Mouse (Mus musculus) frontal cortex, postnatal 36 days (tissue): Measurements from ENCODE around the gene Gse1.
A peak's percentile ranks its signal among the peaks of the same experiment; 100 is the strongest.

Experiments used
- DNase-seq, 2 experiments: peaks; one replicate each; pipeline ENCODE4 v3.0.0; 2022; ENCODE audit warnings: low spot score in 2 of 2

The Gse1 gene

GRCm38 (mm10) chr8:120479691-120480090 lies 251.4 kb downstream of the Gse1 start:
- no peak for DNase-seq

GRCm38 (mm10) chr8:120482015-120482689 lies 253.9 kb downstream of the Gse1 start:
- DNase-seq = no peak

- peak in 1 of 2 experiments; percentile 70 for DNase-seq
Observed at GRCm38 (mm10) chr8:120484460-120484859, 256.2 kb downstream of the Gse1 start.

GRCm38 (mm10) chr8:120485116-120485515 lies 256.9 kb downstream of the Gse1 start:
- DNase-seq = no peak

GRCm38 (mm10) chr8:120485551-120486476 lies 257.6 kb downstream of the Gse1 start:
- DNase-seq = no peak

- peak; percentile 60 to 66 for DNase-seq
Observed at GRCm38 (mm10) chr8:120486477-120487376, 258.5 kb downstream of the Gse1 start.

GRCm38 (mm10) chr8:120487377-120487728 lies 259.1 kb downstream of the Gse1 start:
- no peak for DNase-seq

GRCm38 (mm10) chr8:120487729-120488510 lies 259.7 kb downstream of the Gse1 start:
- peak; percentile 68 for DNase-seq

GRCm38 (mm10) chr8:120488636-120489131 lies 260.4 kb downstream of the Gse1 start:
- no peak for DNase-seq

- DNase-seq = peak in 1 of 2 experiments; percentile 56
Observed at GRCm38 (mm10) chr8:120489142-120489754, 261.0 kb downstream of the Gse1 start.

- DNase-seq = no peak
Observed at GRCm38 (mm10) chr8:120489771-120490281, 261.6 kb downstream of the Gse1 start.

- no peak for DNase-seq
Observed at GRCm38 (mm10) chr8:120490354-120491141, 262.3 kb downstream of the Gse1 start.

GRCm38 (mm10) chr8:120491166-120491793 lies 263.0 kb downstream of the Gse1 start:
- DNase-seq = no peak

- no peak for DNase-seq
Observed at GRCm38 (mm10) chr8:120492193-120492880, 264.1 kb downstream of the Gse1 start.

GRCm38 (mm10) chr8:120492881-120493220 lies 264.6 kb downstream of the Gse1 start:
- no peak for DNase-seq

GRCm38 (mm10) chr8:120493508-120494464 lies 265.5 kb downstream of the Gse1 start:
- no peak for DNase-seq

- DNase-seq = peak in 1 of 2 experiments; percentile 33
Observed at GRCm38 (mm10) chr8:120494903-120495302, 266.6 kb downstream of the Gse1 start.
